Mouse (Mus musculus) cerebellum, postnatal 36 days (tissue): ENCODE results near the gene Lpin2.

Experiments used
- DNase-seq, 2 experiments: peaks; one replicate each; pipeline ENCODE4 v3.0.0; 2021 to 2022; ENCODE audit warnings: mixed read lengths in 2 of 2

The Lpin2 gene

GRCm38 (mm10) chr17:71233210-71233609 is 50.9 kb downstream of the Lpin2 start:
- DNase-seq, result no peak

- DNase-seq, result no peak
Observed at GRCm38 (mm10) chr17:71234041-71234594, 51.8 kb downstream of the Lpin2 start.

GRCm38 (mm10) chr17:71235229-71235958 is 53.0 kb downstream of the Lpin2 start:
- no peak for DNase-seq

- no peak for DNase-seq
Observed at GRCm38 (mm10) chr17:71238494-71238893, 56.1 kb downstream of the Lpin2 start.

GRCm38 (mm10) chr17:71240811-71241210 is 58.5 kb downstream of the Lpin2 start:
- no peak for DNase-seq

- DNase-seq, result no peak
Observed at GRCm38 (mm10) chr17:71242666-71243065, 60.3 kb downstream of the Lpin2 start.

- no peak for DNase-seq
Observed at GRCm38 (mm10) chr17:71245133-71245532, 62.8 kb downstream of the Lpin2 start.

GRCm38 (mm10) chr17:71246022-71246421 is 63.7 kb downstream of the Lpin2 start:
- DNase-seq, result no peak

- DNase-seq, result no peak
Observed at GRCm38 (mm10) chr17:71248963-71249362, 66.6 kb downstream of the Lpin2 start.

- no peak for DNase-seq
Observed at GRCm38 (mm10) chr17:71250046-71250445, 67.7 kb downstream of the Lpin2 start.

- DNase-seq, result no peak
Observed at GRCm38 (mm10) chr17:71250819-71251600, 68.7 kb downstream of the Lpin2 start.

GRCm38 (mm10) chr17:71251601-71252001 is 69.2 kb downstream of the Lpin2 start:
- DNase-seq, result no peak

- no peak for DNase-seq
Observed at GRCm38 (mm10) chr17:71252101-71252500, 69.7 kb downstream of the Lpin2 start.

- DNase-seq, result no peak
Observed at GRCm38 (mm10) chr17:71253391-71253790, 71.0 kb downstream of the Lpin2 start.

- DNase-seq, result no peak
Observed at GRCm38 (mm10) chr17:71254106-71254505, 71.7 kb downstream of the Lpin2 start.

- no peak for DNase-seq
Observed at GRCm38 (mm10) chr17:71254736-71255135, 72.4 kb downstream of the Lpin2 start.

GRCm38 (mm10) chr17:71256068-71256615 is 73.8 kb downstream of the Lpin2 start:
- no peak for DNase-seq

GRCm38 (mm10) chr17:71256806-71257536 is 74.6 kb downstream of the Lpin2 start:
- DNase-seq, result peak; percentile 16 to 28

GRCm38 (mm10) chr17:71259727-71260126 is 77.4 kb downstream of the Lpin2 start:
- DNase-seq, result no peak

GRCm38 (mm10) chr17:71260658-71261057 is 78.3 kb downstream of the Lpin2 start:
- no peak for DNase-seq

GRCm38 (mm10) chr17:71263136-71263535 is 80.8 kb downstream of the Lpin2 start:
- no peak for DNase-seq

- no peak for DNase-seq
Observed at GRCm38 (mm10) chr17:71264739-71265138, 82.4 kb downstream of the Lpin2 start.
